Mouse (Mus musculus) kidney, adult 10 weeks (tissue): ENCODE measurements around the gene H2afy. TPM values are rescaled to one million over a fixed set of nuclear protein-coding genes. Genes with fewer than 3 reads are reported as not detected.

Experiments used
- polyA plus RNA-seq: library from polyadenylated mRNA; stranded (reverse); fragments of 350-450 nt; fragmentation: Illumina TruSeq; extraction: RNeasy Lipid Tissue Mini Kit (QIAGEN cat#74804); gene quantifications from one replicate; pipeline ENCODE4 v1.2.3, GENCODE M21; 2014; ENCODE audit warnings: low read depth, low replicate concordance

H2afy gene
- polyA plus RNA-seq: 21.6 TPM

DNA sequence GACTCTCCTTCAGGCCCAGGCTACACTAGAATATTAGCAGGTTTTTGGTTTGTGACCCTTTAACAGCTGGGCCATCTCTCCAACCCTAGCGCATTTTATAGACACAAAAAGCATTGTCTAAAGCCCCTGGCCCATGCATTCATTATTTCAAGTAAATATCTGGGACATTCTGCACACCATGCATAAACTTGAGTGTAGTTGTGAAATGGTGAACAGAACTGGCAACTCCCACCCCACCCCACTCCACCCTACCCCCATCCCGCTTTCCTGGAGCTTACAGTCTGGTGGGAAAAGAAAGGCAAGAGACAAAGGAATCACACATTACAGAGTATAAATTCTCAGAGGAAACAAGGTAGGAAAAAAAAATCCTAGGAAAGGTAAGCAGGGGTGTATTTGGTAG, at the start of gene H2afy:
Gene H2afy (minus strand): TSS at position 162 of the 400 bp plus-strand sequence.

DNA sequence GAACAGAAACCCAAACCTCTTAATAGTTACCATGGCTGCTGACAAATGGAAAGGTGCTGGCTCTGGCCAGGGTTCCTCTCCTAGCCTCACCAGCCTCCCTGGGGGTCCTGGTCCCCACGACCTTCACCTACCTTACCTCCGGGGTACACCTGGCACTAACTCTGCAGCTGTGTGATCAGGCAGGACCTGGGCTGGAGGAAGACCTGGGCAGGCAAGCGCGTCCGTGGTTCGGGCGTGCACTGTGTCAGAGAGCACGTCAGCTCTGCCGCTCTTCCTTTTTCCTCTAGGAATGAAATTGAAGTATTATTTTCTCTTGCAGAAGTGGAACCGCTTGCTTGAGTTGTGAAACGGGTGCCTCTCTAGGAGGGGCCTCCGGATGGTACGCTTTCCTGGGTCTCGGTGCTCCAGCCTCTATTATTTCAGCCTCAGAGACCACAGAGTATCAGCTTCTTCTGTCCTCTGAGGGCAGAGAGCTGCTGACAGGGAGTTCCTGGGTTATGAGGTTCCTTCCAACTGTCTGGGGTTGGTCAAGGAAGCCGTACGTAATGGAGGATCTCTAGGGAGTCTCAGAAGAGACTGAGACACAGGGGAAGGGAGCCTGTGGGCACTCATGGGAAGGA, 42.4 kb upstream of the H2afy start, which contains the start of gene Tifab:
Gene Tifab (minus strand): TSS at position 470 of the 620 bp plus-strand sequence.

Other genes with a start within 250 kb of the H2afy start
- 0.44 TPM for gene Tifab, start 42.5 kb upstream of the H2afy start, polyA plus RNA-seq
- not detected for gene Neurog1, start 115.8 kb upstream of the H2afy start, polyA plus RNA-seq
- gene Cxcl14, start 160.2 kb upstream of the H2afy start, polyA plus RNA-seq: 18.8 TPM